Mouse (Mus musculus): ENCODE data around the gene B4gat1.
"Not testable (repeated sequence)": the region's sequence is repeated elsewhere in the genome, so short reads cannot be mapped to it uniquely, and the experiment has no call there.

The B4gat1 gene

GRCm38 (mm10) chr19:5083961-5084833, 45.6 kb downstream of the B4gat1 start:
- no peak for DNase-seq (ENCODE audit: low spot score)

GRCm38 (mm10) chr19:5084834-5085144, 46.2 kb downstream of the B4gat1 start:
- no peak for DNase-seq (ENCODE audit: low spot score)

- DNase-seq (ENCODE audit: low spot score) = no peak
These were observed 46.7 kb downstream of the B4gat1 start, which contains the start of gene Tmem151a for GRCm38 (mm10) chr19:5085145-5085863. Tmem151a (minus strand) TSS chr19:5085531.

GRCm38 (mm10) chr19:5086533-5086932, 47.9 kb downstream of the B4gat1 start:
- DNase-seq (ENCODE audit: low spot score) = not testable (repeated sequence)

GRCm38 (mm10) chr19:5087884-5088728, 49.5 kb downstream of the B4gat1 start, which contains the start of gene Yif1a:
Yif1a (plus strand) TSS chr19:5088538.
- peak; percentile 100 for DNase-seq (ENCODE audit: low spot score)

GRCm38 (mm10) chr19:5089324-5089723, 50.7 kb downstream of the B4gat1 start:
- no peak for DNase-seq (ENCODE audit: low spot score)
